Mouse (Mus musculus) mature B cell (primary cell): ENCODE data around the gene Kat2b.
"Not testable (repeated sequence)": the region's sequence is repeated elsewhere in the genome, so short reads cannot be mapped to it uniquely, and the experiment has no call there.

ENCODE experiments used
- in situ Hi-C: fragments of 300-500 bp; cut with MboI; formaldehyde crosslinking; loops from 2 replicates; pipeline ENCODE4 v1.14.3; 2019

The Kat2b gene

GRCm38 (mm10) chr17:53659230-53659629 lies 92.6 kb downstream of the Kat2b start:
- in situ Hi-C loops, result no loop called here

DNA sequence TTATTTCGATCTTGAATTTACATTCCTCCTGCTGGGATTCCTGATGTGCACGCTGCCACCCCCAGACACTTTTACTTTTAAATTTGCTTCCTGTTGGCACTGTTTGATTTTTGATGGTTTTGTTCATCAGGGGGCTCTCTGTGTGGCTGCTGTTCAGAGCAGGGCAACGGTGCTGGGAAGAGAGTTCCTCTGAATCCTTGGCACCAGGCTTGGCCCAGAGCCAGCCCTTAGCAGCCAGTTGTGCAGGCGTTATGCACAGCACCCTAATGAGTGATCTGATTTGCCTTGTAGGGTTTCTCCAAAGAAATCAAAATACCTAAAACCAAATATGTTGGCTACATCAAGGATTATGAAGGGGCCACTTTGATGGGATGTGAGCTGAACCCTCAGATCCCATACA lies 93.1 kb downstream of the Kat2b start:
- in situ Hi-C loops, result no loop called here

- in situ Hi-C loops, result no loop called here
Observed at GRCm38 (mm10) chr17:53661056-53661840, 94.6 kb downstream of the Kat2b start.

GRCm38 (mm10) chr17:53664267-53664666 lies 97.6 kb downstream of the Kat2b start:
- in situ Hi-C loops, result no loop called here

DNA sequence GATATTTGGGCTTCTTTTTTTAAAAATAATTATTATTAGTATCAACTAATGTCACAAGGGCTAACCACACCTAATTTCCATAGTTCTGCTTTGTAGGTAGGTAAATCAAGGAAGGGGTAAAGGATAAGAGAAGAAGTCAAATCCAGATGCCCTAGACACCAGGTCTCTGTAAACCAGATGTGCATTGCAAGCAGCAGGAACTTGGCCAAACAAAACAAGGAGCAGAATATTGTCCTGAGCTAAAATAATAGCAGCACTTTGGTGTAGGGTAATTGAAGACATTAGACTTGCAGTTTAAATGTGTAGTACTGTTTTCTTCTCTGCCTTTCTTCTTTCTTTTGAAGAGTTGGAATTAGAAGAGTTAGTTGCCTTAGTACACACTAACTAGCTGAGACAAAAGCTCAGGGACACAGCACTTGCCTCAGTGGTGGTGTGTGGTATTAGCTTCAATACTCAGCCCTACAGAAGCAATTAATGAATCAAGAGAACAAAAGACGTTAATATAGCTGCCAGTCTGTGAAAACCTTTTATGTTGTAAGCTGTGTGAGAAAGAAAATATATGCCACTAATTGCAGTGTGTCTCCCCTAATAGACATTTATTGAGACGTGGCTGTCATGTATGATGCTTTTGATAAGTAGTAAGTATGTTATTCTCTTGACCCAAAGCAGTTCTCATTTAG lies 98.2 kb downstream of the Kat2b start:
- in situ Hi-C loops, result no loop called here

- in situ Hi-C loops, result no loop called here
Observed at GRCm38 (mm10) chr17:53670453-53670852, 103.8 kb downstream of the Kat2b start.

GRCm38 (mm10) chr17:53678716-53679115 lies 112.1 kb downstream of the Kat2b start:
- in situ Hi-C loops, result no loop called here

GRCm38 (mm10) chr17:53688321-53688720 lies 121.7 kb downstream of the Kat2b start:
- in situ Hi-C loops, result loop anchor here (10.0 kb wide), 2 partner anchors 114 to 204 kb away; no protein-coding TSS in a partner anchor

DNA sequence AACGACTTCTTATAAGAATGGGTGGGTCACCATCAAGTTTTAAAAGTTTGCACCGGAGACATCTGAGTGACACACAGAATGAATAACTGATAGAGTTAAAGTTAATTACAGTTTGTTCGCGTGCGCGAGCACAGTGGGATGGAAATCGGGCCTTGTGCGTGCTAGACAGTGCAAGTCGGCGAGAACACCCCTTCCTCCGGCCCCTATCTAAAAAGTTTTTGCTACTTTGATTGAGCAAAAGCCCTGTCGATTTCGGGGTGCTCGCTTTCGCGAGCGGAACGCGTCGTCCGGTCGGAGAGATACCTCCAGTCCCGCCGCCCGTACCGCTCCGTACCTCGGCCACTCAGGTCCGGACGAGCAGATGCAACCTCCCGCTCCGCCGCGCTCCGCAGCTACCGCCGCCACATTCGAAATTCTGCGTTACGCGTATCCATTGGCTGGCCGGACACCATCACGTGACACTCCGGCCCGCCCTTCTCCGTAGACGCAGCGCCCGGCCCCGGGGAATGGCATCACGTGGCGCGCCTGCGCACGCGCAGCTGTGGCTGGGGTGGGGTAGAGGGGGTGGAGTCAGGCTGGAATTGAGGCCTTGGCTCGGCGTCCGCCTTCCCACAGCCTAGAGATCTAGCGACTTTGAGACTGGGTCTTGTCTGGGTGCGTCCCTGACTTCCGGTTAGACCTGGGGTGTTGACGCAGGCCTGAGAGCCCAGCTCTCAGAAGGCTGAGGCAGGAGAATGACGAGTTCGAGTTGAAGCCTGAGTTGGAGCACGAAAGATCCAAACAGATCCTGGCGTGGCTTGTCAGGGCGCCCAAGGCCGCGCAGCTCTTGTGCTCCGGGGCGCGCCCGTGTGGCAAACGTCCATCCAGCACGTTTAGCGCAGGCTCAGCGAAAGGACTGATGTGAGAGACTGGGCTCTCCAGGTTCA lies 122.5 kb downstream of the Kat2b start, which contains the start of gene Sgo1:
Gene Sgo1, minus strand, starts transcription at position 457 of the 926 bp plus-strand sequence.
- in situ Hi-C loops, result loop anchor here (10.0 kb wide), 2 partner anchors 114 to 204 kb away; no protein-coding TSS in a partner anchor

DNA sequence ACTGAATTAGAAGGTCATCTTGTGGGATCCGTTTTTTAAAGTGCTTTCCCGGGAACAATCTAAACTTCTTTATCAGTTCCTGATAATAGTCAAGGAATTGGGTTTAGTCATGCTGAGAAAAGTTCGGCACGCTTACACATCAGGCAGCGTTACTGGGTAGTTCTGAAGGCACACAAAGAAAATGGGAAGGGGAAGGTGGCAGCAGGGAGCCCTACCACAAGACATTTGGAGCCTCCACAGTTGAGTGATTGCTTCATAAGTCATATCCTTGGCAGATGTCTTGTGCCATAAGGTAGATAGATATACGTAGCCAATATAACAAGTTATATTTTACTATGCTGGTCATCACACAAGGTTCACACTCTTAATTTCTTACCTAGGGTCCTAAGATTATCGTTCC lies 123.3 kb downstream of the Kat2b start:
- in situ Hi-C loops, result loop anchor here (10.0 kb wide), 2 partner anchors 115 to 205 kb away; no protein-coding TSS in a partner anchor

DNA sequence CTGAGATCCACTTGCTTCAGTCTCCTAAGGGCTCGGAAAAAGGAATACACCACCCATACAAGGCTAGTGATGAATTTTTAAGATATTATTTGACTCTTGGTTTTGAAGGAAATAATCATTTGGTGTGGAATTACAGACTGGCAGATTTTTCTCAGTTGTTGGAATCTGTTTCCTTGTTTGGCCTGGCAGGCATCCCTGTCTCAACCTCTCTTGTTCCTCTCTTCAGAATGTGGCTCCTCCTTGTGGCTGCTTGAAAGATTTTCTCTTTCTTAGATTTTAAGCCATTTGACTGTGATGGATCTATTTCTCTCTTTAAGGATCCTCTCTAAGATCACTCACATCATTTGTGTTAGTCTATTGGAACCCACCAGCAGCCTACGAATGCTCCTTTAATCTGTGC lies 127.4 kb downstream of the Kat2b start:
- in situ Hi-C loops, result no loop called here

DNA sequence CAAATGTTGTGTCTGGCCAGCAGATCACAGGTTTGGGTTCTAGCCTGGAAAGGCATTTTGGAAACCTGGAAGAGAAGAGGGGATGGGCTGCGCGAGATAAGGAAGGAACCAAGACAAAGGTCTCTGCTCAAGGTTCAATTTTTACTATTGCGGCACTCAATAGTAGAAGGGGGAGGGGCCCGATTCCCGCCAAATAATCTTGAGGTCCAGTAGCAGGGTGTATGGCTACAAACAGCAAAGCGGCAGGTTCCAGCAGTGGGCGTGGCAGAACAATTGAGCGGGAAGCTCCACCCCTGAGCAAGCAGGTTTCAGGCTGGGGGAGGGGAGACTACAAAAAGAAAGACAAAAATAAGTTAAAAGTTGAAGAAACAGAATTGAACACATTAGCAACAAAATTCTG lies 130.9 kb downstream of the Kat2b start:
- in situ Hi-C loops, result not testable (repeated sequence)

DNA sequence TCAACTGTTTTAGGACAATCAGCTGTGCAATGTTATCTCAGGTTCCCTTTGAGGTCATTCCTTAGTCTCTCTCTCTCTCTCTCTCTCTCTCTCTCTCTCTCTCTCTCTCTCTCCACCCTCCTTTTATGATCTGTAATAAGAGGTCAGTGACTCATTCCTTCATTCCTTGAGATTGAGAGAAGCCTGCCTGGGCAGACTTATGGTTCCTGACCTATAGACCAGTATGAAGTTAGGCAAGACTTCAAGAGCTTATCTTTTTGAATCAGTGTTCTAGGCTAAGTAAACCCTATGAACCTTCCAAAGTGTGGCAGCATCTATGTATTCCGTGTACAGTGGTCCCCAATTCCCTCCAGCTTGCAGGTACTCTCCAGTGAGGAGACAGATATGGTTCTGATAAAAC lies 147.8 kb downstream of the Kat2b start:
- in situ Hi-C loops, result no loop called here

GRCm38 (mm10) chr17:53715161-53715560 lies 148.5 kb downstream of the Kat2b start:
- in situ Hi-C loops, result not testable (repeated sequence)

DNA sequence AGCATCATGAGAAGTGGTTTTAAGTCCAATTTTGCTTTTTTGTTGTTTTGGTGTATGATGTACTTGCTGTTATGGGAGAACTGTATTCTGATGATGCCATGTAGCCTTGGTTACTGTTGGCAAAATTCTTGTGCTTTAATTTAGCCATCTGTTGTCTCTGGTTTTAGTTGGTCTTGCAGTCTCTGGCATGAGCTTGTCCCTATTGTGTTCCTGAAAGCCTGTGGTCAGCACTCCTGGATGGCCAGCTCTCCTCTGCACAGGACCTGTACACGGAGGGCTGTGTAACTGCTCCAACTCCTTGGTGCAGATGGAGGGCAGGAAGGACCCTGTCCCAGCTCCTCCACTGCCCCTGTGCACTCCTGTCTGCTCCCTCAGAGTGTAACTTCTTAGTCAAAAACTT lies 151.8 kb downstream of the Kat2b start:
- in situ Hi-C loops, result no loop called here

- in situ Hi-C loops, result not testable (repeated sequence)
Observed at GRCm38 (mm10) chr17:53718916-53719315, 152.3 kb downstream of the Kat2b start.
